Mouse (Mus musculus): Measurements from ENCODE around the gene Dnah8. TPM values are rescaled to one million over a fixed set of nuclear protein-coding genes. Genes with fewer than 3 reads are reported as not detected.

Dnah8 gene
- polyA plus RNA-seq, 1 experiment from 2014 or later: 4.4 TPM

GRCm38 (mm10) chr17:30796616-30797015 lies 172.5 kb downstream of the Dnah8 start:
- Histone ChIP-seq H3K27me3 (replicated peaks; ENCODE audit: control insufficient read depth, insufficient read depth, low read length) (no peaks in the 10 kb centered on the region), H3K4me1 (replicated peaks; ENCODE audit: control insufficient read depth, insufficient read depth, low read length) (no peaks in the 10 kb centered on the region), H3K9ac (ENCODE audit: low read depth, low read length) (no peak overlapping the region), H3K36me3 (ENCODE audit: control insufficient read depth, insufficient read depth, low read length) (no peaks in the 10 kb centered on the region), H3K9me3 (ENCODE audit: control insufficient read depth, low read length) (no peaks in the 10 kb centered on the region), H3K27ac (ENCODE audit: low read depth, low read length) (no peak overlapping the region), H3K4me2 (no peak overlapping the region), H3K4me3 (ENCODE audit: low read depth, low read length) (no peak overlapping the region)
- WGBS: 76% methylated on average over 4 of the region's 4 CpGs
- ATAC-seq (replicated peaks; ENCODE audit: low FRiP score) (no peak), DNase-seq (ENCODE audit: low spot score) (no peak)

- WGBS: 85% methylated on average over 19 of the region's 19 CpGs
- no peaks in the 10 kb centered on the region for H3K27me3 ChIP-seq (replicated peaks; ENCODE audit: control insufficient read depth, insufficient read depth, low read length)
- DNase-seq (ENCODE audit: low spot score): no peak
- H3K9ac ChIP-seq (ENCODE audit: low read depth, low read length): no peak overlapping the region
- ATAC-seq (replicated peaks; ENCODE audit: low FRiP score): no peak
- no peak overlapping the region for H3K4me2 ChIP-seq
- no peak overlapping the region for H3K27ac ChIP-seq (ENCODE audit: low read depth, low read length)
- H3K36me3 ChIP-seq (ENCODE audit: control insufficient read depth, insufficient read depth, low read length): no peaks in the 10 kb centered on the region
- H3K9me3 ChIP-seq (ENCODE audit: control insufficient read depth, low read length): no peaks in the 10 kb centered on the region
- H3K4me3 ChIP-seq (ENCODE audit: low read depth, low read length): no peak overlapping the region
- no peaks in the 10 kb centered on the region for H3K4me1 ChIP-seq (replicated peaks; ENCODE audit: control insufficient read depth, insufficient read depth, low read length)
Measured at GRCm38 (mm10) chr17:30800261-30800985, 176.3 kb downstream of the Dnah8 start.

- H3K4me3 ChIP-seq (ENCODE audit: low read depth, low read length): no peak overlapping the region
- WGBS: 90% methylated on average over 9 of the region's 9 CpGs
- no peaks in the 10 kb centered on the region for H3K36me3 ChIP-seq (ENCODE audit: control insufficient read depth, insufficient read depth, low read length)
- no peak for ATAC-seq (replicated peaks; ENCODE audit: low FRiP score)
- DNase-seq (ENCODE audit: low spot score): no peak
- H3K4me1 ChIP-seq (replicated peaks; ENCODE audit: control insufficient read depth, insufficient read depth, low read length): no peaks in the 10 kb centered on the region
- no peak overlapping the region for H3K27ac ChIP-seq (ENCODE audit: low read depth, low read length)
- no peak overlapping the region for H3K4me2 ChIP-seq
- H3K27me3 ChIP-seq (replicated peaks; ENCODE audit: control insufficient read depth, insufficient read depth, low read length): no peaks in the 10 kb centered on the region
- H3K9me3 ChIP-seq (ENCODE audit: control insufficient read depth, low read length): no peaks in the 10 kb centered on the region
- H3K9ac ChIP-seq (ENCODE audit: low read depth, low read length): no peak overlapping the region
Measured at GRCm38 (mm10) chr17:30803668-30804067, 179.5 kb downstream of the Dnah8 start.

GRCm38 (mm10) chr17:30804955-30805354 lies 180.8 kb downstream of the Dnah8 start:
- Histone ChIP-seq H3K27me3 (replicated peaks; ENCODE audit: control insufficient read depth, insufficient read depth, low read length) (no peaks in the 10 kb centered on the region), H3K4me3 (ENCODE audit: low read depth, low read length) (no peak overlapping the region), H3K36me3 (ENCODE audit: control insufficient read depth, insufficient read depth, low read length) (no peaks in the 10 kb centered on the region), H3K27ac (ENCODE audit: low read depth, low read length) (no peak overlapping the region), H3K9ac (ENCODE audit: low read depth, low read length) (no peak overlapping the region), H3K4me2 (no peak overlapping the region), H3K9me3 (ENCODE audit: control insufficient read depth, low read length) (no peaks in the 10 kb centered on the region), H3K4me1 (replicated peaks; ENCODE audit: control insufficient read depth, insufficient read depth, low read length) (no peaks in the 10 kb centered on the region)
- DNase-seq (ENCODE audit: low spot score) (no peak), ATAC-seq (replicated peaks; ENCODE audit: low FRiP score) (no peak)
- WGBS: 73% methylated on average over 8 of the region's 8 CpGs

GRCm38 (mm10) chr17:30805511-30806059 lies 181.4 kb downstream of the Dnah8 start:
- H3K9me3 ChIP-seq (ENCODE audit: control insufficient read depth, low read length): no peaks in the 10 kb centered on the region
- H3K9ac ChIP-seq (ENCODE audit: low read depth, low read length): no peak overlapping the region
- no peaks in the 10 kb centered on the region for H3K36me3 ChIP-seq (ENCODE audit: control insufficient read depth, insufficient read depth, low read length)
- H3K4me2 ChIP-seq: no peak overlapping the region
- ATAC-seq (replicated peaks; ENCODE audit: low FRiP score): no peak
- no peaks in the 10 kb centered on the region for H3K27me3 ChIP-seq (replicated peaks; ENCODE audit: control insufficient read depth, insufficient read depth, low read length)
- DNase-seq (ENCODE audit: low spot score): no peak
- no peak overlapping the region for H3K27ac ChIP-seq (ENCODE audit: low read depth, low read length)
- no peak overlapping the region for H3K4me3 ChIP-seq (ENCODE audit: low read depth, low read length)
- WGBS: 52% methylated on average over 12 of the region's 12 CpGs
- H3K4me1 ChIP-seq (replicated peaks; ENCODE audit: control insufficient read depth, insufficient read depth, low read length): no peaks in the 10 kb centered on the region

- H3K4me1 ChIP-seq (replicated peaks; ENCODE audit: control insufficient read depth, insufficient read depth, low read length): no peaks in the 10 kb centered on the region
- H3K4me2 ChIP-seq: no peak overlapping the region
- H3K27ac ChIP-seq (ENCODE audit: low read depth, low read length): no peak overlapping the region
- no peak for DNase-seq (ENCODE audit: low spot score)
- H3K9me3 ChIP-seq (ENCODE audit: control insufficient read depth, low read length): no peaks in the 10 kb centered on the region
- H3K27me3 ChIP-seq (replicated peaks; ENCODE audit: control insufficient read depth, insufficient read depth, low read length): no peaks in the 10 kb centered on the region
- no peak for ATAC-seq (replicated peaks; ENCODE audit: low FRiP score)
- H3K4me3 ChIP-seq (ENCODE audit: low read depth, low read length): no peak overlapping the region
- H3K36me3 ChIP-seq (ENCODE audit: control insufficient read depth, insufficient read depth, low read length): no peaks in the 10 kb centered on the region
- 81% methylated on average over 15 of the region's 15 CpGs for WGBS
- no peak overlapping the region for H3K9ac ChIP-seq (ENCODE audit: low read depth, low read length)
Measured at GRCm38 (mm10) chr17:30808866-30809660, 184.9 kb downstream of the Dnah8 start.

GRCm38 (mm10) chr17:30809926-30810660 lies 185.9 kb downstream of the Dnah8 start:
- ATAC-seq (replicated peaks; ENCODE audit: low FRiP score): no peak
- 80% methylated on average over 16 of the region's 16 CpGs for WGBS
- H3K9ac ChIP-seq (ENCODE audit: low read depth, low read length): no peak overlapping the region

GRCm38 (mm10) chr17:30818543-30818942 lies 194.4 kb downstream of the Dnah8 start:
- H3K9me3 ChIP-seq (ENCODE audit: control insufficient read depth, low read length): no peaks in the 10 kb centered on the region
- no peak overlapping the region for H3K4me2 ChIP-seq
- H3K9ac ChIP-seq (ENCODE audit: low read depth, low read length): no peak overlapping the region
- no peak for DNase-seq (ENCODE audit: low spot score)
- H3K4me3 ChIP-seq (ENCODE audit: low read depth, low read length): no peak overlapping the region
- H3K4me1 ChIP-seq (replicated peaks; ENCODE audit: control insufficient read depth, insufficient read depth, low read length): no peaks in the 10 kb centered on the region; the same call in 1 of the 2 replicates
- H3K27ac ChIP-seq (ENCODE audit: low read depth, low read length): no peak overlapping the region
- H3K27me3 ChIP-seq (replicated peaks; ENCODE audit: control insufficient read depth, insufficient read depth, low read length): no peaks in the 10 kb centered on the region
- H3K36me3 ChIP-seq (ENCODE audit: control insufficient read depth, insufficient read depth, low read length): no peaks in the 10 kb centered on the region
- 89% methylated on average over 5 of the region's 5 CpGs for WGBS
- ATAC-seq (replicated peaks; ENCODE audit: low FRiP score): no peak

More at GRCm38 (mm10) chr17:30809926-30810660, 185.9 kb downstream of the Dnah8 start:
- Histone ChIP-seq H3K4me3 (ENCODE audit: low read depth, low read length) (no peak overlapping the region), H3K27me3 (replicated peaks; ENCODE audit: control insufficient read depth, insufficient read depth, low read length) (no peaks in the 10 kb centered on the region), H3K4me2 (no peak overlapping the region), H3K27ac (ENCODE audit: low read depth, low read length) (no peak overlapping the region), H3K9me3 (ENCODE audit: control insufficient read depth, low read length) (no peaks in the 10 kb centered on the region), H3K36me3 (ENCODE audit: control insufficient read depth, insufficient read depth, low read length) (no peaks in the 10 kb centered on the region), H3K4me1 (replicated peaks; ENCODE audit: control insufficient read depth, insufficient read depth, low read length) (no peaks in the 10 kb centered on the region)
- no peak for DNase-seq (ENCODE audit: low spot score)
